Mouse (Mus musculus): ENCODE measurements around the gene Tet1. TPM values are rescaled to one million over a fixed set of nuclear protein-coding genes. Genes with fewer than 3 reads are reported as not detected.
A peak's percentile ranks its signal among the peaks of the same experiment; 100 is the strongest.
"Not testable (repeated sequence)": the region's sequence is repeated elsewhere in the genome, so short reads cannot be mapped to it uniquely, and the experiment has no call there.

The Tet1 gene
- 34.1 and 35.3 TPM in 2 replicates for polyA plus RNA-seq (2014; fragmentation: Nextera tagmentation; extraction: Ambion mirVana)

GRCm38 (mm10) chr10:62908896-62909295 is at the start of gene Tet1:
Gene Tet1, minus strand, starts transcription at chr10:62908996.
- not testable (repeated sequence) for H3K27ac ChIP-seq (ENCODE audit: low read depth, low read length); H3K4me1 ChIP-seq (ENCODE audit: control insufficient read depth, insufficient read depth, low read length); H3K9me3 ChIP-seq (ENCODE audit: control insufficient read depth, low read length); H3K4me3 ChIP-seq (ENCODE audit: low read length); H3K27me3 ChIP-seq (ENCODE audit: control insufficient read depth, insufficient read depth, low read length); H3K9ac ChIP-seq (ENCODE audit: low read depth, low read length); ATAC-seq (ENCODE audit: low FRiP score, low TSS enrichment); H3K4me2 ChIP-seq (replicated peaks; ENCODE audit: low read depth, low read length); H3K36me3 ChIP-seq (ENCODE audit: control insufficient read depth, insufficient read depth, low read length)
- WGBS = no CpG with 5 or more reads among the region's 1 CpGs

- WGBS = 91% methylated on average over 7 of the region's 7 CpGs
- H3K27ac ChIP-seq (ENCODE audit: low read depth, low read length) = no peak overlapping the region
- H3K27me3 ChIP-seq (ENCODE audit: control insufficient read depth, insufficient read depth, low read length) = no peaks in the 10 kb centered on the region
- peaks cover 20% of the 10 kb centered on the region; the same call in 1 of the 2 replicates for H3K36me3 ChIP-seq (ENCODE audit: control insufficient read depth, insufficient read depth, low read length)
- no peaks in the 10 kb centered on the region for H3K9me3 ChIP-seq (ENCODE audit: control insufficient read depth, low read length)
- H3K4me3 ChIP-seq (ENCODE audit: low read length) = no peak overlapping the region
- 0 out of 2 replicates have a peak, but pooled peaks cover 4% of the 10 kb centered on the region for H3K4me1 ChIP-seq (ENCODE audit: control insufficient read depth, insufficient read depth, low read length)
- no peak overlapping the region for H3K9ac ChIP-seq (ENCODE audit: low read depth, low read length)
- no peak for ATAC-seq (ENCODE audit: low FRiP score, low TSS enrichment)
- no peak overlapping the region for H3K4me2 ChIP-seq (replicated peaks; ENCODE audit: low read depth, low read length)
Observed at GRCm38 (mm10) chr10:62948551-62948950, 39.8 kb upstream of the Tet1 start.

DNA sequence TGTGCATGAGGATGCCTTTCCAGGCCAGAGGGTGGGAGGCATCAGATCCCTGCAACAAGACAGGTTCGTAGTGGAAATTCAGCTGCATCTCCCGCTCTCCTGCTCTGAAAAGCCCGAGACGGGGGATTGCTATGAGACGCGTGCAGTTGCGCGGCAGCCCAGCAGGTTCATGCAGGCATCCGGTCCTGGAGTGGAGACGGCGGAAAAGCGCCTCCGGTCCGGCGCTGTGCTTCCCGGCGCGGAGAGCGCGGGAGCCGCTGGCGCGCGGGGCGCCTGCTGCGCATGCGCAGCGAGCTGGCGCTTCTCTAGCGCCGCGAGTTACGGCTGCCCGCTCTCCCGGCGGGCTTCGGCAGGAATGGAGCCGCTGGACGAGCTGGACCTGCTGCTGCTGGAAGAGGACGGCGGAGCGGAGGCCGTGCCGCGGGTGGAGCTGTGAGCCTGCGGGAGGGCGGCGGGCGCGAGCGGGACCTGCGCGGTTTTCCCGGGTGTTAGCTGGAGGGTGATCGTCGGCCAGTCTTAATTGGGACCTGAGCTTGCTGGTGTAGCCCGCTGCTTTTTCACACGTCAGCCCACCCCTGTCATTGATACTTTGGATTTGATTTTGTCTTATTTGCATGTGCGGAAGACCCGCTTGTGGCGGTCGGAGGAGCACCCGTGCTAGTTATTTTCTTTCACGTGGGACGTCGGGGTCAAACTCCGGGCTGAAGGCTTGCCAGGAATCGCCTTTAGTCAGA is 38.1 kb upstream of the Tet1 start, which contains the start of gene Dna2:
Gene Dna2, plus strand, starts transcription at position 289 of the 734 bp plus-strand sequence.
- peak within 1 kb of the TSS; percentile 90 for H3K27ac ChIP-seq (ENCODE audit: low read depth, low read length)
- H3K4me1 ChIP-seq (ENCODE audit: control insufficient read depth, insufficient read depth, low read length) = 0 out of 2 replicates have a peak, but pooled peaks cover 4% of the 10 kb centered on the region
- peak within 1 kb of the TSS; percentile 68 for H3K4me3 ChIP-seq (ENCODE audit: low read length)
- H3K4me2 ChIP-seq (replicated peaks; ENCODE audit: low read depth, low read length) = peak within 1 kb of the TSS; percentile 81
- H3K27me3 ChIP-seq (ENCODE audit: control insufficient read depth, insufficient read depth, low read length) = no peaks in the 10 kb centered on the region
- H3K9me3 ChIP-seq (ENCODE audit: control insufficient read depth, low read length) = no peaks in the 10 kb centered on the region
- H3K36me3 ChIP-seq (ENCODE audit: control insufficient read depth, insufficient read depth, low read length) = peaks cover 22% of the 10 kb centered on the region; the same call in 1 of the 2 replicates
- ATAC-seq (ENCODE audit: low FRiP score, low TSS enrichment) = peak; percentile 94
- peak within 1 kb of the TSS; percentile 87 for H3K9ac ChIP-seq (ENCODE audit: low read depth, low read length)
- WGBS = under 1% methylated on average over 61 of the region's 68 CpGs

- Histone ChIP-seq H3K4me3 (ENCODE audit: low read length) (no peak overlapping the region), H3K4me2 (replicated peaks; ENCODE audit: low read depth, low read length) (no peak overlapping the region), H3K9me3 (ENCODE audit: control insufficient read depth, low read length) (no peaks in the 10 kb centered on the region), H3K9ac (ENCODE audit: low read depth, low read length) (no peak overlapping the region), H3K27me3 (ENCODE audit: control insufficient read depth, insufficient read depth, low read length) (no peaks in the 10 kb centered on the region), H3K4me1 (ENCODE audit: control insufficient read depth, insufficient read depth, low read length) (0 out of 2 replicates have a peak, but pooled peaks cover 4% of the 10 kb centered on the region), H3K27ac (ENCODE audit: low read depth, low read length) (no peak overlapping the region), H3K36me3 (ENCODE audit: control insufficient read depth, insufficient read depth, low read length) (peaks cover 10% of the 10 kb centered on the region; the same call in 1 of the 2 replicates)
- no peak for ATAC-seq (ENCODE audit: low FRiP score, low TSS enrichment)
- WGBS = 87% methylated on average over 10 of the region's 10 CpGs
Observed at GRCm38 (mm10) chr10:62944975-62945580, 36.3 kb upstream of the Tet1 start.

DNA sequence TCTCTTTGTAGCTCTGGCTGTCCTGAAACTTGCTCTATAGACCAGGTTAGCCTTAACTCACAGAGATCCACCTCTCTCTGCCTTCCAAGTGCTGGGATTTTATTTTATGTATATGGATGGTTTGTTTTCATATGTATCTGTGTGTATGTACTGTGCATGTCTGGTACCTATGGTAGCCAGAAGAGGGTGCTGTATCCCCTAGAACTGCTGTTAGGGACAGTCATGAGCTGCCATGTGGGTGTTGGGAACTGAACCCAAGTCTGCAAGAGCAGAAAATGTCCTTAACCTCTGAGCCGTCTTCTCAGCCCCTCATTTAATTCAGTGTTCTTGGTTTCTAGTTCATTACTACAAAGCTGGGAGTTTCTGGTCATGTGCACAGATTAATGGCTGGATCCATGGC is 23.6 kb upstream of the Tet1 start:
- no peaks in the 10 kb centered on the region for H3K27me3 ChIP-seq (ENCODE audit: control insufficient read depth, insufficient read depth, low read length)
- H3K4me2 ChIP-seq (replicated peaks; ENCODE audit: low read depth, low read length) = no peak overlapping the region
- no peak overlapping the region for H3K9ac ChIP-seq (ENCODE audit: low read depth, low read length)
- H3K9me3 ChIP-seq (ENCODE audit: control insufficient read depth, low read length) = peaks cover 3% of the 10 kb centered on the region; the same call in 1 of the 2 replicates
- no peak overlapping the region for H3K27ac ChIP-seq (ENCODE audit: low read depth, low read length)
- H3K36me3 ChIP-seq (ENCODE audit: control insufficient read depth, insufficient read depth, low read length) = peaks cover 20% of the 10 kb centered on the region; the same call in 1 of the 2 replicates
- H3K4me3 ChIP-seq (ENCODE audit: low read length) = no peak overlapping the region
- no peaks in the 10 kb centered on the region for H3K4me1 ChIP-seq (ENCODE audit: control insufficient read depth, insufficient read depth, low read length)
- ATAC-seq (ENCODE audit: low FRiP score, low TSS enrichment) = no peak
- WGBS = 87% methylated on average over 1 of the region's 1 CpGs

DNA sequence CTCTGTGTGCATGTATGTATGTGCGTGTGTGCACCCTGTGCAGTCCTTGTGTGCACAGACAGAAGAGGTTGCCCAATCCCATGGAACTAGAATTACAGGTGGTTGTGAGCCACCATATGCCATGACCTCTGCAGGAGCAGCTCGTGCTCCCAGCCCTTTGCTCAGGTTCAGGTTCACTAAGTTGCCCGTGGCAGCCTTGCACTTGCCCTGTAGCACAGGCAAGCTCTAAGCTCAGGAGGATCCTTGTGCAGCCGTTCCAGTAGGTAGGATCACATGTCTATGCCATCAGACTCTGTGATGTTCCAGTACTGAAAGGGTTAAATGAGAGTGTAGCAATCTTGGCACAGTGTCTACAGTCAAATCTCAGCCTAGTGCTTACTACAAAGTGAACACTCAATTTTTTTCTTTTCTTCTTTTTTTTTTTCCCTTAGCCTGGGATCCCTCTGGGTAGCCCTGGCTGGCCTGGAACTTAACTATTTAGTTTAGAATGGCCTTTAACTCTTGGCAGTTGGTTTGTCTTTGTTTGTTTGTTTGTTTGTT is 15.4 kb upstream of the Tet1 start:
- H3K36me3 ChIP-seq (ENCODE audit: control insufficient read depth, insufficient read depth, low read length) = peaks cover 6% of the 10 kb centered on the region; the same call in 1 of the 2 replicates
- no peak overlapping the region for H3K27ac ChIP-seq (ENCODE audit: low read depth, low read length)
- no peak for ATAC-seq (ENCODE audit: low FRiP score, low TSS enrichment)
- H3K4me1 ChIP-seq (ENCODE audit: control insufficient read depth, insufficient read depth, low read length) = peaks cover 3% of the 10 kb centered on the region; the same call in 1 of the 2 replicates
- H3K9ac ChIP-seq (ENCODE audit: low read depth, low read length) = no peak overlapping the region
- no peaks in the 10 kb centered on the region for H3K27me3 ChIP-seq (ENCODE audit: control insufficient read depth, insufficient read depth, low read length)
- H3K9me3 ChIP-seq (ENCODE audit: control insufficient read depth, low read length) = no peaks in the 10 kb centered on the region
- 81% methylated on average over 4 of the region's 4 CpGs for WGBS
- H3K4me2 ChIP-seq (replicated peaks; ENCODE audit: low read depth, low read length) = no peak overlapping the region
- no peak overlapping the region for H3K4me3 ChIP-seq (ENCODE audit: low read length)

GRCm38 (mm10) chr10:62920766-62921156 is 12.0 kb upstream of the Tet1 start:
- Histone ChIP-seq H3K9me3 (ENCODE audit: control insufficient read depth, low read length) (no peaks in the 10 kb centered on the region), H3K36me3 (ENCODE audit: control insufficient read depth, insufficient read depth, low read length) (no peaks in the 10 kb centered on the region), H3K9ac (ENCODE audit: low read depth, low read length) (peak overlapping the region; percentile 89), H3K4me1 (ENCODE audit: control insufficient read depth, insufficient read depth, low read length) (peaks cover 3% of the 10 kb centered on the region; the same call in 1 of the 2 replicates), H3K4me3 (ENCODE audit: low read length) (peak overlapping the region; percentile 96), H3K4me2 (replicated peaks; ENCODE audit: low read depth, low read length) (peak overlapping the region; percentile 55), H3K27me3 (ENCODE audit: control insufficient read depth, insufficient read depth, low read length) (no peaks in the 10 kb centered on the region), H3K27ac (ENCODE audit: low read depth, low read length) (peak overlapping the region; percentile 74; the same call in 1 of the 2 replicates)
- WGBS = under 1% methylated on average over 25 of the region's 29 CpGs
- ATAC-seq (ENCODE audit: low FRiP score, low TSS enrichment) = peak; percentile 73

GRCm38 (mm10) chr10:62919925-62920765 is 11.3 kb upstream of the Tet1 start, which contains the start of gene Slc25a16:
Gene Slc25a16, plus strand, starts transcription at chr10:62920633.
- Histone ChIP-seq H3K9ac (ENCODE audit: low read depth, low read length) (peak within 1 kb of the TSS; percentile 89), H3K4me1 (ENCODE audit: control insufficient read depth, insufficient read depth, low read length) (peaks cover 3% of the 10 kb centered on the region; the same call in 1 of the 2 replicates), H3K9me3 (ENCODE audit: control insufficient read depth, low read length) (no peaks in the 10 kb centered on the region), H3K27me3 (ENCODE audit: control insufficient read depth, insufficient read depth, low read length) (no peaks in the 10 kb centered on the region), H3K4me2 (replicated peaks; ENCODE audit: low read depth, low read length) (peak within 1 kb of the TSS; percentile 55), H3K36me3 (ENCODE audit: control insufficient read depth, insufficient read depth, low read length) (no peaks in the 10 kb centered on the region), H3K27ac (ENCODE audit: low read depth, low read length) (peak within 1 kb of the TSS; percentile 74; the same call in 1 of the 2 replicates), H3K4me3 (ENCODE audit: low read length) (peak within 1 kb of the TSS; percentile 96)
- WGBS = 9% methylated on average over 50 of the region's 50 CpGs
- peak; percentile 98 for ATAC-seq (ENCODE audit: low FRiP score, low TSS enrichment)
